Mouse (Mus musculus) forebrain, embryonic 14.5 days (tissue): ENCODE measurements around the gene Map4k5. TPM values are rescaled to one million over a fixed set of nuclear protein-coding genes. Genes with fewer than 3 reads are reported as not detected.
A peak's percentile ranks its signal among the peaks of the same experiment; 100 is the strongest.

ENCODE experiments used
- ATAC-seq: fragments of 200-750 bp; cut with Nextera tagmentation; 2 replicates; pipeline ENCODE4 v1.8.0; 2017; ENCODE audit warnings: mild to moderate bottlenecking, moderate library complexity
- DNase-seq: peaks from one replicate; pipeline ENCODE4 v3.0.0-alpha.2; 2015; ENCODE audit warnings: low spot score
- H3K27ac ChIP-seq: fragments of 300-500 bp; sonication (generic); 2 replicates; pipeline ENCODE4 v1.5.1; 2014; ENCODE audit warnings: low read depth, mild to moderate bottlenecking, control low read depth, low read length, moderate library complexity
- H3K27me3 ChIP-seq: fragments of 300-500 bp; sonication (generic); replicated peaks from 2 replicates; pipeline ENCODE4 v1.6.1; 2014; ENCODE audit warnings: low read length, control low read depth, mixed read lengths; ENCODE audit not compliant: control insufficient read depth, insufficient read depth
- H3K36me3 ChIP-seq: fragments of 300-500 bp; sonication (generic); 2 replicates; pipeline ENCODE4 v1.6.1; 2014; ENCODE audit warnings: low read length, control low read depth; ENCODE audit not compliant: control insufficient read depth, insufficient read depth
- H3K4me1 ChIP-seq: fragments of 300-500 bp; sonication (generic); 2 replicates; pipeline ENCODE4 v1.6.1; 2014; ENCODE audit warnings: antibody characterized with exemption, low read length, control low read depth; ENCODE audit not compliant: control insufficient read depth, insufficient read depth
- H3K4me2 ChIP-seq: fragments of 300-500 bp; sonication (generic); 2 replicates; pipeline ENCODE4 v1.6.1; 2014; ENCODE audit warnings: mild to moderate bottlenecking, control low read depth, low read length
- H3K4me3 ChIP-seq: fragments of 300-500 bp; sonication (generic); 2 replicates; pipeline ENCODE4 v1.5.1; 2014; ENCODE audit warnings: low read depth, low read length, control low read depth
- H3K9ac ChIP-seq: fragments of 300-500 bp; sonication (generic); 2 replicates; pipeline ENCODE4 v1.6.1; 2014; ENCODE audit warnings: mild to moderate bottlenecking, low read length, control low read depth, moderate library complexity
- H3K9me3 ChIP-seq: fragments of 300-500 bp; sonication (generic); replicated peaks from 2 replicates; pipeline ENCODE4 v1.6.1; 2016; ENCODE audit warnings: low read length, control low read depth, mixed read lengths; ENCODE audit not compliant: control insufficient read depth
- WGBS: fragments of 180-500 bp; shearing (Covaris S2); extraction: QIAGEN DNeasy Blood & Tissue Kit; methylation state at CpG from one replicate; pipeline ENCODE4 v1.1.7; 2014; 5-methylcytosine and 5-hydroxymethylcytosine counted together
- polyA plus RNA-seq: library from polyadenylated mRNA; unstranded; fragments of >200 nt; fragmentation: Nextera tagmentation; extraction: Ambion mirVana; gene quantifications from 2 replicates; pipeline ENCODE4 v1.2.1, GENCODE M21; 2014

The Map4k5 gene
- polyA plus RNA-seq = 30.5 and 34.0 TPM in 2 replicates

GRCm38 (mm10) chr12:69892371-69893251, at the start of gene Map4k5, which contains the start of gene Atl1:
Map4k5 (minus strand) TSS chr12:69893200.
Atl1 (plus strand) TSS chr12:69892614.
- peak; percentile 97 for ATAC-seq
- H3K27ac ChIP-seq = peak within 1 kb of the TSS; percentile 93
- peak within 1 kb of the TSS; percentile 96 for H3K9ac ChIP-seq
- peaks cover 18% of the 10 kb centered on the region for H3K4me1 ChIP-seq
- WGBS = under 1% methylated on average over 103 of the region's 118 CpGs
- H3K4me3 ChIP-seq = peak within 1 kb of the TSS; percentile 86
- peak within 1 kb of the TSS; percentile 70 for H3K4me2 ChIP-seq
- no peaks in the 10 kb centered on the region for H3K27me3 ChIP-seq
- no peaks in the 10 kb centered on the region; the same call in 1 of the 2 replicates for H3K36me3 ChIP-seq
- no peaks in the 10 kb centered on the region for H3K9me3 ChIP-seq
- peak; percentile 92 for DNase-seq

GRCm38 (mm10) chr12:69941655-69942329, 48.8 kb upstream of the Map4k5 start:
- ATAC-seq (no peak), DNase-seq (no peak)
- Histone ChIP-seq H3K4me1 (no peaks in the 10 kb centered on the region), H3K9me3 (no peaks in the 10 kb centered on the region), H3K36me3 (peaks cover 31% of the 10 kb centered on the region), H3K4me2 (no peak overlapping the region), H3K27ac (no peak overlapping the region), H3K27me3 (no peaks in the 10 kb centered on the region), H3K4me3 (no peak overlapping the region), H3K9ac (no peak overlapping the region)
- 68% methylated on average over 1 of the region's 1 CpGs for WGBS

- no peaks in the 10 kb centered on the region for H3K4me1 ChIP-seq
- no peak for ATAC-seq
- H3K27ac ChIP-seq = no peak overlapping the region
- H3K9me3 ChIP-seq = no peaks in the 10 kb centered on the region
- H3K4me2 ChIP-seq = no peak overlapping the region
- peaks cover 46% of the 10 kb centered on the region for H3K36me3 ChIP-seq
- no peak overlapping the region for H3K9ac ChIP-seq
- WGBS = 70% methylated on average over 2 of the region's 2 CpGs
- no peak overlapping the region for H3K4me3 ChIP-seq
- DNase-seq = no peak
- no peaks in the 10 kb centered on the region for H3K27me3 ChIP-seq
These were observed 46.3 kb upstream of the Map4k5 start for GRCm38 (mm10) chr12:69939291-69939690.

GRCm38 (mm10) chr12:69937731-69938130, 44.7 kb upstream of the Map4k5 start:
- H3K27ac ChIP-seq = no peak overlapping the region
- no peak overlapping the region for H3K4me2 ChIP-seq
- DNase-seq (no peak), ATAC-seq (no peak)
- WGBS = 34% methylated on average over 5 of the region's 5 CpGs
- H3K27me3 ChIP-seq = no peaks in the 10 kb centered on the region
- H3K9ac ChIP-seq = no peak overlapping the region
- no peaks in the 10 kb centered on the region for H3K4me1 ChIP-seq
- H3K4me3 ChIP-seq = no peak overlapping the region
- H3K36me3 ChIP-seq = peaks cover 52% of the 10 kb centered on the region
- H3K9me3 ChIP-seq = no peaks in the 10 kb centered on the region

GRCm38 (mm10) chr12:69926716-69927115, 33.7 kb upstream of the Map4k5 start:
- ATAC-seq = no peak
- Histone ChIP-seq H3K36me3 (peaks cover 11% of the 10 kb centered on the region), H3K27me3 (no peaks in the 10 kb centered on the region), H3K9me3 (no peaks in the 10 kb centered on the region), H3K9ac (no peak overlapping the region), H3K27ac (no peak overlapping the region), H3K4me2 (no peak overlapping the region), H3K4me3 (no peak overlapping the region), H3K4me1 (no peaks in the 10 kb centered on the region)
- 63% methylated on average over 7 of the region's 7 CpGs for WGBS
- no peak for DNase-seq

- Histone ChIP-seq H3K9me3 (no peaks in the 10 kb centered on the region), H3K9ac (no peak overlapping the region), H3K27me3 (no peaks in the 10 kb centered on the region), H3K36me3 (peaks cover 9% of the 10 kb centered on the region), H3K4me3 (no peak overlapping the region), H3K27ac (no peak overlapping the region), H3K4me2 (no peak overlapping the region), H3K4me1 (no peaks in the 10 kb centered on the region)
- 9% methylated on average over 5 of the region's 5 CpGs for WGBS
- ATAC-seq (peak; percentile 42; the same call in 1 of the 2 replicates), DNase-seq (peak; percentile 72)
These were observed 31.0 kb upstream of the Map4k5 start for GRCm38 (mm10) chr12:69924012-69924411.

GRCm38 (mm10) chr12:69923603-69924002, 30.6 kb upstream of the Map4k5 start:
- Histone ChIP-seq H3K4me1 (no peaks in the 10 kb centered on the region), H3K9me3 (no peaks in the 10 kb centered on the region), H3K4me2 (no peak overlapping the region), H3K9ac (no peak overlapping the region), H3K36me3 (peaks cover 8% of the 10 kb centered on the region), H3K4me3 (no peak overlapping the region), H3K27ac (no peak overlapping the region), H3K27me3 (no peaks in the 10 kb centered on the region)
- 0 out of 2 replicates have a peak, but pooled peaks have one; percentile 12 for ATAC-seq
- 68% methylated on average over 3 of the region's 3 CpGs for WGBS
- no peak for DNase-seq

GRCm38 (mm10) chr12:69923128-69923527, 30.1 kb upstream of the Map4k5 start:
- DNase-seq = no peak
- Histone ChIP-seq H3K36me3 (peaks cover 8% of the 10 kb centered on the region), H3K27ac (no peak overlapping the region), H3K4me2 (no peak overlapping the region), H3K4me1 (no peaks in the 10 kb centered on the region), H3K9me3 (no peaks in the 10 kb centered on the region), H3K4me3 (no peak overlapping the region), H3K27me3 (no peaks in the 10 kb centered on the region), H3K9ac (no peak overlapping the region)
- no peak for ATAC-seq
- WGBS = 88% methylated on average over 3 of the region's 3 CpGs
